Mouse (Mus musculus): ENCODE results near the gene Npm1. TPM values are rescaled to one million over a fixed set of nuclear protein-coding genes. Genes with fewer than 3 reads are reported as not detected.

The Npm1 gene
- total RNA-seq, 1 experiment: 2,502 TPM

GRCm38 (mm10) chr11:33200764-33201625 lies 38.0 kb upstream of the Npm1 start:
- H3K27ac ChIP-seq (ENCODE audit: insufficient read depth, low read depth, low read length, poor library complexity, severe bottlenecking): no peak overlapping the region
- H3K9me3 ChIP-seq (ENCODE audit: control insufficient read depth, insufficient read depth, low read depth, low read length): no peaks in the 10 kb centered on the region
- in situ Hi-C loops (cut with MboI; ENCODE audit: low sequenced_read_pairs in 2 of 2, unreplicated experiment in 2 of 2): no loop called here
- TF ChIP-seq CHD2 (IDR thresholded peaks at IDR 0.05; ENCODE audit: low read depth, low read length) (no peak), ZNF384 (IDR thresholded peaks at IDR 0.05; ENCODE audit: low read depth, low read length) (no peak), ZC3H11A (IDR thresholded peaks at IDR 0.05; ENCODE audit: borderline replicate concordance, low read depth, low read length) (no peak), HCFC1 (IDR thresholded peaks at IDR 0.05; ENCODE audit: borderline replicate concordance, insufficient read depth, low read length) (no peak), MAFK (IDR thresholded peaks at IDR 0.05; ENCODE audit: insufficient read depth, low read depth, low read length) (no peak)
- peak overlapping the region; percentile 52 to 55 for H3K4me3 ChIP-seq (ENCODE audit: insufficient read depth in 1 of 2, low read depth in 1 of 2, low read length in 2 of 2, poor library complexity in 1 of 2, severe bottlenecking in 1 of 2)
- no peak for DNase-seq (ENCODE audit: low read depth, low spot score)
- no peaks in the 10 kb centered on the region for H3K36me3 ChIP-seq (ENCODE audit: control insufficient read depth, insufficient read depth, low read length, poor library complexity, severe bottlenecking)
- no peak overlapping the region for H3K9ac ChIP-seq (ENCODE audit: insufficient read depth, low read depth, low read length, poor library complexity, severe bottlenecking)
- H3K4me1 ChIP-seq (ENCODE audit: control insufficient read depth in 2 of 2, insufficient read depth in 2 of 2, low read length in 2 of 2, poor library complexity in 1 of 2): peaks cover 0 to 11% of the 10 kb centered on the region in 2 experiments; a peak in 1 of 4 replicates

DNA sequence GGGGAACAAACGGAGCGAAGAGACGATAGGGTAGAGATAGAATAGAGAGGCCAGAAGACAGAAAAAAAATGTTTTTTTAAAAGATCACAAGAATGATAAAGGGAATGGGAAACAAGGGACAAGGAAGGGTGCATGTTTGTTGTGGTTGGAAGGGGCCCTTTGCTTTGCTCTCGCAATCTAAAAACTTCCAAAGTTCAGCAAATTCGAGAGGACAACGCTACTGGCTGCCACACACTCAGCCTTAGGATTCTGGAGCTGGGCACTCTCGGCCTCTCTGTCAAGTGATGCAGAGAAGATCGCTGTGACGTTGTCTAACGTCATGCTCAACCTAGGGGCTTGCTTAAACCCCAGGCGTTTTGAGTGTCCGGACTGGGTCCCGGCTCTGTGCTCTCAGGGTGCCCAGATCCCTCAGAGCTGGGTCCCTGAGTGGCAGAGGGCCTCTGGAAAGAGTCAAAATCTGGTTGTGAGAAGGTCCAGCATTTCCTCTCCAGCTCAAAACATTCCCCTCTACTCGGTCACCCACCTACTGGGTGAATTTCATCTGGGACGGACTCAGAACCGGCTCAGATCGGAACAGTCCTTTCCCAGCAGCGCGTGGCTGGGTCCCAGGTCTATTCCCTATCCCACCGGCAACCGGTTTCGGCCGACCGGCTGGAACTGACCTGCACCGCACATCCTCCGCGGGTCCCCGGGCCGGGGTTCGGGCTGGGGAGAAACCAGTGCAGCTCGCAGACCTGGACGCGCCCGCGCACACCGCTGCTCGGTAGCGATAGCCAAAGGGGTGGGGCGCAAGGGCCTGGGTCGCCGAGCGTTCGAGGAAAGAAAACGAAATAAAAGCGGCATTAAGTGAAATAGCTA lies 37.1 kb upstream of the Npm1 start:
- no peaks in the 10 kb centered on the region for H3K36me3 ChIP-seq (ENCODE audit: control insufficient read depth, insufficient read depth, low read length, poor library complexity, severe bottlenecking)
- in situ Hi-C loops (cut with MboI; ENCODE audit: low sequenced_read_pairs in 2 of 2, unreplicated experiment in 2 of 2): loop anchor here in 1 of 2 experiments (25.0 kb wide), 2 partner anchors 412 to 512 kb away; no protein-coding TSS in a partner anchor
- no peak overlapping the region; the same call in 1 of the 2 replicates for H3K9ac ChIP-seq (ENCODE audit: insufficient read depth, low read depth, low read length, poor library complexity, severe bottlenecking)
- peaks cover 0 to 9% of the 10 kb centered on the region in 2 experiments; a peak in 1 of 4 replicates for H3K4me1 ChIP-seq (ENCODE audit: control insufficient read depth in 2 of 2, insufficient read depth in 2 of 2, low read length in 2 of 2, poor library complexity in 1 of 2)
- H3K9me3 ChIP-seq (ENCODE audit: control insufficient read depth, insufficient read depth, low read depth, low read length): no peaks in the 10 kb centered on the region
- no peak overlapping the region for H3K27ac ChIP-seq (ENCODE audit: insufficient read depth, low read depth, low read length, poor library complexity, severe bottlenecking)
- peak overlapping the region; percentile 43 to 52 for H3K4me3 ChIP-seq (ENCODE audit: insufficient read depth in 1 of 2, low read depth in 1 of 2, low read length in 2 of 2, poor library complexity in 1 of 2, severe bottlenecking in 1 of 2)
- DNase-seq (ENCODE audit: low read depth, low spot score): no peak
- TF ChIP-seq CHD2 (IDR thresholded peaks at IDR 0.05; ENCODE audit: low read depth, low read length) (no peak), HCFC1 (IDR thresholded peaks at IDR 0.05; ENCODE audit: borderline replicate concordance, insufficient read depth, low read length) (no peak), ZNF384 (IDR thresholded peaks at IDR 0.05; ENCODE audit: low read depth, low read length) (no peak), ZC3H11A (IDR thresholded peaks at IDR 0.05; ENCODE audit: borderline replicate concordance, low read depth, low read length) (no peak)

- no peak for DNase-seq (ENCODE audit: low read depth, low spot score)
- in situ Hi-C loops (cut with MboI; ENCODE audit: low sequenced_read_pairs in 2 of 2, unreplicated experiment in 2 of 2): loop anchor here in 1 of 2 experiments (25.0 kb wide), 2 partner anchors 413 to 513 kb away; no protein-coding TSS in a partner anchor
- peaks cover under 1 to 8% of the 10 kb centered on the region in 2 experiments; a peak in 2 of 4 replicates for H3K4me1 ChIP-seq (ENCODE audit: control insufficient read depth in 2 of 2, insufficient read depth in 2 of 2, low read length in 2 of 2, poor library complexity in 1 of 2)
- no peak overlapping the region for H3K27ac ChIP-seq (ENCODE audit: insufficient read depth, low read depth, low read length, poor library complexity, severe bottlenecking)
- no peak overlapping the region for H3K4me3 ChIP-seq (ENCODE audit: insufficient read depth in 1 of 2, low read depth in 1 of 2, low read length in 2 of 2, poor library complexity in 1 of 2, severe bottlenecking in 1 of 2)
- TF ChIP-seq MAFK (IDR thresholded peaks at IDR 0.05; ENCODE audit: insufficient read depth, low read depth, low read length) (no peak), ZNF384 (IDR thresholded peaks at IDR 0.05; ENCODE audit: low read depth, low read length) (no peak), ZC3H11A (IDR thresholded peaks at IDR 0.05; ENCODE audit: borderline replicate concordance, low read depth, low read length) (no peak), HCFC1 (IDR thresholded peaks at IDR 0.05; ENCODE audit: borderline replicate concordance, insufficient read depth, low read length) (no peak), CHD2 (IDR thresholded peaks at IDR 0.05; ENCODE audit: low read depth, low read length) (no peak)
- no peaks in the 10 kb centered on the region for H3K36me3 ChIP-seq (ENCODE audit: control insufficient read depth, insufficient read depth, low read length, poor library complexity, severe bottlenecking)
- H3K9me3 ChIP-seq (ENCODE audit: control insufficient read depth, insufficient read depth, low read depth, low read length): no peaks in the 10 kb centered on the region
- no peak overlapping the region for H3K9ac ChIP-seq (ENCODE audit: insufficient read depth, low read depth, low read length, poor library complexity, severe bottlenecking)
These were observed 36.1 kb upstream of the Npm1 start for GRCm38 (mm10) chr11:33199117-33199514.

- H3K4me3 ChIP-seq (ENCODE audit: insufficient read depth in 1 of 2, low read depth in 1 of 2, low read length in 2 of 2, poor library complexity in 1 of 2, severe bottlenecking in 1 of 2): no peak overlapping the region
- no peaks in the 10 kb centered on the region for H3K9me3 ChIP-seq (ENCODE audit: control insufficient read depth, insufficient read depth, low read depth, low read length)
- no peak overlapping the region for H3K27ac ChIP-seq (ENCODE audit: insufficient read depth, low read depth, low read length, poor library complexity, severe bottlenecking)
- TF ChIP-seq HCFC1 (IDR thresholded peaks at IDR 0.05; ENCODE audit: borderline replicate concordance, insufficient read depth, low read length) (no peak), ZC3H11A (IDR thresholded peaks at IDR 0.05; ENCODE audit: borderline replicate concordance, low read depth, low read length) (no peak), CHD2 (IDR thresholded peaks at IDR 0.05; ENCODE audit: low read depth, low read length) (no peak), ZNF384 (IDR thresholded peaks at IDR 0.05; ENCODE audit: low read depth, low read length) (no peak), MAFK (IDR thresholded peaks at IDR 0.05; ENCODE audit: insufficient read depth, low read depth, low read length) (no peak)
- H3K36me3 ChIP-seq (ENCODE audit: control insufficient read depth, insufficient read depth, low read length, poor library complexity, severe bottlenecking): no peaks in the 10 kb centered on the region
- in situ Hi-C loops (cut with MboI; ENCODE audit: low sequenced_read_pairs in 2 of 2, unreplicated experiment in 2 of 2): loop anchor here in 1 of 2 experiments (25.0 kb wide), 2 partner anchors 414 to 514 kb away; no protein-coding TSS in a partner anchor
- DNase-seq (ENCODE audit: low read depth, low spot score): no peak
- peaks cover 2 to 7% of the 10 kb centered on the region in 2 experiments; a peak in 2 of 4 replicates for H3K4me1 ChIP-seq (ENCODE audit: control insufficient read depth in 2 of 2, insufficient read depth in 2 of 2, low read length in 2 of 2, poor library complexity in 1 of 2)
- no peak overlapping the region for H3K9ac ChIP-seq (ENCODE audit: insufficient read depth, low read depth, low read length, poor library complexity, severe bottlenecking)
These were observed 35.5 kb upstream of the Npm1 start for GRCm38 (mm10) chr11:33198351-33199116.

Data from ES-E14 (cell line).